Mouse (Mus musculus) layer of hippocampus, adult 11-12 months (tissue): ENCODE results near the gene Adgrg2.

Experiments
- DNase-seq: peaks from one replicate; pipeline ENCODE4 v3.0.0; 2022; ENCODE audit warnings: low spot score

The Adgrg2 gene

DNA sequence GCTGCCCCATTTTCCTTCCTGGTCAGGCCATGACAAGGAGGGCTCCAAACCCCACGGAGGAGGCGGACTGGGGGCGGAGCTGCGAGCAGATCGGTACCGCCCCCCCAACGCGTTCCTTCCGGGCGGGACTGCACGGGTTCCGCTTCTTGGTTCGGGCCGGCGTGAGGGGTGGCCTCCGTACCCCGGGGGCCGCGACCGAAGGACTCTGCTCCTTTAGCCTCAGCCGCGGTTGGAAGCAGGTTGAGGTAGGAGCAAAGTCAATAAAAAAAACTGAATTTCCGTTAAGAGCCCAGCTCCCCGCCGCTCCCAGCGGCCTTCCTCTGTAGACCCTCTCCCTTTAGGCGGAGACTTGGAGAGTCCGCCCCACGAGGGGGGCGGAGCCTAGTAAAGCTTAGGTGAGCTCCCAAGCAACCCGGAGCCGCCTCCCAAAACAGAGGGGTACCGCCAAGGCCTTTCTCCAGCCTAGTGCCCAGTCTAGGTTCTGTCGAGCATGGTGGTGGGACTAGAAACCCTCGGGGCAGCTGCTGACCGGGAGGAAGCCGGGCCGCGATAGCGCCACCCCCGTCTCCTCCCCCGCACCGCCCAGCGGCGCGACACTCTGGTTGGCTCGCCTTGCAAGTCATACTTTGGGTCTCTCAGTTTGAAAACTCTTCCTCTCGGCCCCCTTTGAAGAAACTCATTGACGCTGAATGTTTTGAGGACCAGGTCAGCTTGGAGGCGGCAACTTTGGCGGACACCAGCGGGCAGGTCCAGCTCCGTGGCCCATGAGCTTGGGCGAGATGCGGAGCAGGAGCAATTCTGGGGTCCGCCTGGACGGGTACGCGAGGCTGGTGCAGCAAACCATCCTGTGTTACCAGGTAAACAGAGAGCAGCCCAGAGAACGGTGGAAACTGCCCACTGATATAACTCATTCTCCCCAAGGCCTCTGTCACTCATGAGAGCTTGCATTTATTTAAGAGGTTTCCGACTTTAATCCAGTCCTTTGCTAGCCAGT lies 111.9 kb downstream of the Adgrg2 start, which contains the start of gene Phka2:
TSS of gene Phka2 (plus strand) at position 119 of the 994 bp plus-strand sequence.
- DNase-seq, result peak; percentile 82

DNA sequence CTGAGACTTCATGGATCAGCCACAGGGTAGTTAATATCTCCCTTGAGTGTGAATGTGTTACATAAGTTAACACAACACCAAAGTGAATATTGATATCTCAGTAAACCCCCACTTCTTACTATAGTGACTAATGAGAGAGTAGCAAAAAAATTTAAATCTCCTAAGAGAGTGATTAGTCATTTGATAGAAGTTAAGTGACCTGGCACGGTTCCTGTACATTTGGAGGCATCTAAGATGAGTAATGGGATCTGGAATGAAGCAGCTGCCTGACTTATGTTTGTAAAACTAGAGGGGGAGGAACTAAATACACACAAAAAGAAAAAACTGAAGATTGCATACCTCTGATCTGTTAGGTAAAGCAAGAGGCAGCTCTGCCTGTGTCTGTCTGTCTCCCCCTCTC lies 118.6 kb downstream of the Adgrg2 start:
- no peak for DNase-seq

DNA sequence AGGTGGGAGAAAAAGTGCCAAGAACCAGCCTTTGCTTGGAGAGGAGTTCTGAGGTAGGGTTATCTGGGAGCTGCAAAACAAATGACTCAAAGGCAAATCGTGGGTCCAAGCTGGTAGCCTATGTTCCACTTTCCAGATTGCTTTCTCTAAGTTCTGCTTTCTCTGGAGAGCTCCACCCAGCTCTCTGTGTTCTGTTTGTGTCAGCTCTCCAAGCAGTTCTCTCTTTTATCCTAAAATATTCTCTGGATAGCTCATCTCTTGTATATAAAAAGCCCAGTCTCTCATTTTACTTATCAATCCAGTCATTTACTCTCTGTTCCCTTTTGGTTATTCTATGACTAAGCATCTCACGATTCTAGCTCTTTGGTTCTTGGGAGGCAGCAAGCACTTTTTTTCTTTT lies 119.7 kb downstream of the Adgrg2 start:
- no peak for DNase-seq

DNA sequence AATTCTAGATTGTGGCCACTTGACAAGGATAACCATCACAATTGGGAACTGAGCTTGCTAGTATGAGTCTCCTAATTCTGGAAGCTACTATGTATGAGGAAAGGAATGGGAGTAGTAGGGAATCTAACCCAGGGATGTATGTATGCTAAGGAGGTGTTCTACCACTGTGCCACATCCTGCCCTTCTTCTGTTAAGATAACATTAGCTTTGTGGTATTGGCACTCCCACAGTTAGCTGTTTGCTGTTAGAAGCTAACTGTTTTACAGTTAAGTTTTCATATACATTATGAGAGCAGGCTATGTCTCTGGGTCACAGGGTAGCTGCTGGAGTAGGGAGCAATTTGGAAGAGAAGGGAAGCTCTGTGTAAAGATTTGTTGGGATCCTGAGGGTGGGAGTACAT lies 125.5 kb downstream of the Adgrg2 start:
- DNase-seq, result no peak

DNA sequence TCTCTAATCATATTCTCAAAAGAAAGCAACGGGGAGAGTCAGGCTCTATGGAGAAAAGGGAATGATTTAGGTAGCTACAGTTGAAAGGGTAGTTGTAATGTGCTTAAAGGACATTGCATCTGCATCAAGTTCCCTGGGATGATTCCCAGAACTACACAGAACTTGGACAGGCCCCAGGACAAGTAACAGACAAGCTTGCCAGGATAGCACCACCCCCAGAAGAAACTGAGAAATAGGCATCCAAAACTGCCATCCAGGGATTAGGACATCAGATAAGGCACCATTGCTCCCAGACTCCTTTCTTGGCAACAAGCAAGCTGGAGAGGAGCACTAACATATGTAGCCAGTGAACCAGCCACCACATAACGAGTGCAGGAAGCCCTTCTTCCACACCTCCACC lies 152.3 kb downstream of the Adgrg2 start:
- DNase-seq, result no peak
